Mouse (Mus musculus) small intestine, adult 2 months (tissue): ENCODE data around the gene Ppp1r13b. TPM values are rescaled to one million over a fixed set of nuclear protein-coding genes. Genes with fewer than 3 reads are reported as not detected.

Experiments used
- H3K27ac ChIP-seq: fragments of 200-500 bp; 2 replicates; pipeline ENCODE4 v1.5.1; 2012; ENCODE audit warnings: low read depth, low read length, control low read depth, inconsistent platforms; ENCODE audit not compliant: insufficient read depth
- H3K27me3 ChIP-seq: fragments of 200-500 bp; 2 replicates; pipeline ENCODE4 v1.6.1; 2012; ENCODE audit warnings: mild to moderate bottlenecking, moderate library complexity, low read length, inconsistent platforms; ENCODE audit not compliant: control insufficient read depth, insufficient read depth
- H3K36me3 ChIP-seq: fragments of 200-500 bp; 2 replicates; pipeline ENCODE4 v1.6.1; 2012; ENCODE audit warnings: mild to moderate bottlenecking, low read length, control low read depth, inconsistent platforms; ENCODE audit not compliant: control insufficient read depth, insufficient read depth
- H3K4me1 ChIP-seq: fragments of 200-500 bp; 2 replicates; pipeline ENCODE4 v1.6.1; 2012; ENCODE audit warnings: low read length, inconsistent platforms, mixed read lengths; ENCODE audit not compliant: control insufficient read depth, insufficient read depth, insufficient read length
- H3K4me3 ChIP-seq: fragments of 200-500 bp; 2 replicates; pipeline ENCODE4 v1.5.1; 2012; ENCODE audit warnings: low read depth, mild to moderate bottlenecking, control low read depth, inconsistent platforms, low read length, moderate library complexity
- CTCF ChIP-seq: fragments of 200-500 bp; IDR thresholded peaks from 2 replicates; pipeline ENCODE4 v1.5.1; 2012; ENCODE audit warnings: low read depth, mild to moderate bottlenecking, control low read depth, inconsistent platforms, low read length, moderate library complexity, mixed read lengths; ENCODE audit not compliant: insufficient replicate concordance, insufficient read length; ENCODE audit errors: extremely low read depth
- POLR2A ChIP-seq: fragments of 200-500 bp; IDR thresholded peaks from 2 replicates; pipeline ENCODE4 v1.6.1; 2012; ENCODE audit warnings: low read depth, mild to moderate bottlenecking, control low read depth, inconsistent platforms, low read length, moderate library complexity
- WGBS: fragments of 180-500 bp; shearing (Covaris S2); methylation state at CpG from one replicate; pipeline ENCODE4 v1.1.7; 2018; 5-methylcytosine and 5-hydroxymethylcytosine counted together
- polyA plus RNA-seq: library from polyadenylated mRNA; depleted of rRNA; stranded (reverse); fragments of >200 nt; gene quantifications from 2 replicates; pipeline ENCODE4 v1.2.3, GENCODE M21; 2012

Gene Ppp1r13b
- polyA plus RNA-seq, 1 experiment, result 22.8 TPM

DNA sequence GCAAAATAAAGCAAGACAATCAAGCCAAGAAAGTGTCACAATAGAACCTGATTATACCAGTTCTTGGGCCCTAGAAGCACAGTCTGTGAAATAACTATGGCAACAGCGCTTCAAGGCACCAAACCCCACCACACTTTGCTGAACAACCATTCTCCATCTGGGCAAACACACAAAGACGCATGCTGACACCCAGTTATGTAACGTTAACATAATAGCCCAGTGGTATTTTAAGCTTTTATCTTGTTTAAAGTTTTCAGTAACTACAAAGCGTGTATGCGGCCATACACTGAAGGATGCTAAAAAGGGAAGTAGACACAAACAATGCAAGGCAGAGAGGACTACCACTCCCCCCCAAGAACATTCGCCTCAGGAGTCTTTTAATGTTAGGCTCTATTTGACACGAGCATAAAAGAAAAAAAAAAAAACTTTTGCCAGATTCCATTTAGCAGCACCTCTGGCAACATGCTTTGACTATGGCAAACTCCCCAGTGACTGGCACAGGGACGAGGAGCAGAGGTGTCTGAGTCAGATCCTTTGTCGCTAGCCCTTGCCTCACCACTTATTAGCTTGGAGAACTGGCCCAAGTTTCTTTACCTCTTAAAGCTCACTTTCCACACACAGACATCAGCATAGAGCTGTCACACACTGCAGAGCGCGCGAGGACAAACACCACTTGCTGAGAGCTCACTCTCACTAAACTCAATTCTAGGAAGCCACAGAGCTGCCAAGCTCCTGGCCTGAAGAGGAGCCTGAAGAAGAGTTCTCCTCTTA lies 6.6 kb downstream of the Ppp1r13b start:
- H3K27me3 ChIP-seq, result no peaks in the 10 kb centered on the region
- H3K36me3 ChIP-seq, result no peaks in the 10 kb centered on the region
- H3K4me3 ChIP-seq, result no peak overlapping the region
- no peak overlapping the region for H3K27ac ChIP-seq
- 70% methylated on average over 12 of the region's 12 CpGs for WGBS
- TF ChIP-seq CTCF (no peak), POLR2A (no peak)
- H3K4me1 ChIP-seq, result peaks cover 17% of the 10 kb centered on the region; the same call in 1 of the 2 replicates

DNA sequence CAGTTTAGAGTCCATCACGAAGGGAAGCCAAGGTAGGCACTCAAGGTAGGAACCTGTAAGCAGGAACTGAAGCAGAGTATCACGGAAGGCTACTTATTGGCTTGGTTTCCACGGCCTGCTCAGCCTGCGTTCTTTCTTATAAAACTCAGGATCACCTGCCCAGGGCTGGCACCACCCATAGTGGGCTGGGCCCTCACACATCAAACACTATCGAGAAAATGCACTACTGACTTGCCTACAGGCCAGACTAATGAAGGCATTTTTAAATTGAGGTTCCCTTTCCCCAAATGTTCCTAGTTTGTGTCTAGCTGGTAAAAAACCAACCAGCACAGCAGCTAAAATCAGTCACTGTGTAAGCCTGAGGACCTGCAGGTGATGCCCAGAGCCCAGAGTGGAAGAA lies 8.3 kb downstream of the Ppp1r13b start:
- Histone ChIP-seq H3K27me3 (no peaks in the 10 kb centered on the region), H3K27ac (peak overlapping the region; percentile 27; the same call in 1 of the 2 replicates), H3K4me3 (no peak overlapping the region), H3K36me3 (no peaks in the 10 kb centered on the region), H3K4me1 (peaks cover 17% of the 10 kb centered on the region; the same call in 1 of the 2 replicates)
- WGBS, result 15% methylated on average over 5 of the region's 5 CpGs
- TF ChIP-seq CTCF (no peak), POLR2A (no peak)

DNA sequence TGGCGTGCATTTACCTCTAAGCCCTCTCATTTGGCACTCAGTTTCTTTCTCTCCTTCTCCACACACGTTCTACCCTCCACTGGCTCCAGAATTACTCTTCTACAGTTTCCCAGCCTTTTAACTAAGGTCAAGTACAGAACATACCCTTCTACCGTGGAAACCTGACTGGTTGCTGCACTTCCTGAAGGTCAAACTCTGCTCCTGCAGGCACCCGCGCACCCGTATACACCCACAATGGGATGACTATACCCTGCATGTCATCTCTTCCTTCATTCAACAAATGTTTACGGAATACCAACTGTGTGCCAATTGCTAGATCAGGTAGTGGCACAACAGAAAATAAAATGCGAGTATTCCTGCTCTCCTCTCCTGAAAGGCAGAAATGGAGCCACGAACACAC lies 9.2 kb downstream of the Ppp1r13b start:
- H3K27ac ChIP-seq, result no peak overlapping the region
- no peaks in the 10 kb centered on the region for H3K36me3 ChIP-seq
- peaks cover 20% of the 10 kb centered on the region; the same call in 1 of the 2 replicates for H3K4me1 ChIP-seq
- H3K4me3 ChIP-seq, result no peak overlapping the region
- 54% methylated on average over 9 of the region's 9 CpGs for WGBS
- TF ChIP-seq POLR2A (no peak), CTCF (no peak)
- no peaks in the 10 kb centered on the region for H3K27me3 ChIP-seq

DNA sequence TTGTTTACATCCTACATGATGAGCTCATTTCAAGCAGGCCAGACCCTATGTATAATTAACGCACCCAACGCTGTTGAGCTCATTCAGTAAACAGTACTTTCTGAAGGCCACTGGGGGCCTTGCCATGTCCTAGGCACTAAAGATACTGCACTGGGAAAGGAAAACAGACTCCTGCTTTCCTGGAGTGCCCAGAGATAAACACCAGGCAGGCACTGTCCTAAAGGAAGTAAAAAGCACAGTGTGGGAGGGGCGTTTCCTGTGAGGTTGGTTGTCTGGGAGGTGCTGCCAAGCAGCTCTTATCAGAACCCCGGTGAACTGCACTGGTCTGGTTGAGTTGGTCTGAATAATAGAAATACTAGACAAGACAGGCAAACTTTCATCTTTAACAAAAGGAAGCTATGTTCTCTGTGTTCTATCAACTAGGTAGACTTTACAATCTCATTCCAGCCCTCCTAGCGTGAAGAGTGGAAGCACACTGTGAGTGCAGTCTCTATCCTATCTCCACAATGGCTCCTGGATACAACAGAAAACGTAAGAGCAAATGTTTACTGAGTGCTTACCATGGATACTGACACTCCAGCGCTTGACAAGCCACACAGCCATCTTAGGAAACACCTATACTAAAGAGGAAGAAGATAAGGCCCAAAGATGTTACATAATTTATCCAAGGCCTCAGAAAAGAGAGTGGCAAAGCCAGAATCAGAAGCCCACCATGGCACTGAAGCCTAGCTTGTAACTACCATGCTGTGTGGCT lies 10.8 kb downstream of the Ppp1r13b start:
- WGBS, result 11% methylated on average over 7 of the region's 7 CpGs
- peak overlapping the region; percentile 53 for H3K27ac ChIP-seq
- no peaks in the 10 kb centered on the region for H3K36me3 ChIP-seq

DNA sequence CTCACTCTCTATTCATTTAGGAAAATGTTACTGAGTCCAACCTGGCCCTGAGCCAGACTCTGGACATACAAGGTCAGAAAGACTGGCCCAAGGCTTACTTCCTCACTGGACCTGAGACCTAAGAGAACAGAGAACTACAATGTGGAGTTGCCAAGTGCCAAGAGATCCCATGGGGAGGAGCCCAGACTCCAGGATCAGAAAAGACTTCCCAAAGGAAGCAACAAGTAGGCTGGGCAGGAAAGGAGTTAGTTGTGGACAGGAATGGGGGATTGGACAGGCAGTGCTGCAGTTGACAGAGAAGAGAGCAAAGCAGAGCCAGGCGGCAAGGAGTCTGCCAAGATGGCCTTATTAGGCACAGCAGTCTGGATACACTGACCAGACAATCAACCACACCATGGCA lies 13.8 kb downstream of the Ppp1r13b start:
- no peaks in the 10 kb centered on the region for H3K27me3 ChIP-seq
- H3K4me3 ChIP-seq, result no peak overlapping the region
- H3K36me3 ChIP-seq, result no peaks in the 10 kb centered on the region
- TF ChIP-seq CTCF (no peak), POLR2A (no peak)
- peaks cover 25% of the 10 kb centered on the region; the same call in 1 of the 2 replicates for H3K4me1 ChIP-seq
- WGBS, result 65% methylated on average over 1 of the region's 1 CpGs
- H3K27ac ChIP-seq, result no peak overlapping the region

More for the DNA sequence above, 10.8 kb downstream of the Ppp1r13b start:
- peaks cover 28% of the 10 kb centered on the region; the same call in 1 of the 2 replicates for H3K4me1 ChIP-seq
- H3K27me3 ChIP-seq, result no peaks in the 10 kb centered on the region
- TF ChIP-seq POLR2A (no peak), CTCF (no peak)
- H3K4me3 ChIP-seq, result no peak overlapping the region

DNA sequence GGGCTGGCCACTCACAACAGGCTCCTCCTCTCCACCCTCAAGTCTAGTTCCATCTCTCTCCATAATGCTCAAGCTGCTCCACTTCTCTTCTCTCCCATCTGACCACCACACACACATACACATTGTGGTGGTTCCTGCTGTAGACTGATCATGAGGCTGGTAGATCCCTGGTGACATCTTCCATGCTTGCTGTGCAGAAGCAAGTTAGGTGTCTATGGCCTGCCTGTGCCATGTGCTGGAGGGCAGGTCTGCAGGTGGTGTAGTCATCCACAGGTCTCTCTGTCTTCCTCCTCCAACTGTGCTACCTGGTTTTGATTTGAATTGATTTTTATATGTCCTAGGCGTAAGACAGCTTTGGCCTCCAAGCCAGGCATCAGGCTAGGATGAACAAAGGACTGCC lies 14.9 kb downstream of the Ppp1r13b start:
- WGBS, result 95% methylated on average over 1 of the region's 1 CpGs
- Histone ChIP-seq H3K27me3 (no peaks in the 10 kb centered on the region), H3K36me3 (no peaks in the 10 kb centered on the region), H3K27ac (no peak overlapping the region), H3K4me3 (no peak overlapping the region), H3K4me1 (peaks cover 19% of the 10 kb centered on the region; the same call in 1 of the 2 replicates)
- TF ChIP-seq POLR2A (no peak), CTCF (no peak)

DNA sequence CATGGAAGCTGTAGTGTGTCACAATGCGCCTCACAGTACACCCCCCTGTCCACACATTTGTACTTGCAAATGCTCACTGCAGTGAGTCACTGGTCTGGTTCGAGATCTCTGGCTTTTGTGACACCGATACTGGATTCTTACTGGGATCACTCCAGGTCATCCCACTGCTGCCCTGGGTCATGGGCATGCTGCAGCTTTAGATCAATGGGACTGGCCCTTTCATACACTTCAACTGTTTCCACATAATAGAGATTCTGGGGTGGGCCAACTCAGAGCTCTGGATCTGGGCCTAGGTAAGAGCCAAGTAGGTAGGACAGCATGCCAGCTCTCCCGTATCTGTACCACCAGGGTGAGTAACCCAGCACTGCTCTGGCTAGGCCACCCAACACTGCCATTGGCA lies 16.1 kb downstream of the Ppp1r13b start:
- TF ChIP-seq CTCF, result no peak
- no peak for TF ChIP-seq POLR2A
- H3K36me3 ChIP-seq, result no peaks in the 10 kb centered on the region
- H3K27me3 ChIP-seq, result no peaks in the 10 kb centered on the region
- no peak overlapping the region for H3K27ac ChIP-seq
- no peak overlapping the region for H3K4me3 ChIP-seq
- peaks cover 15% of the 10 kb centered on the region; the same call in 1 of the 2 replicates for H3K4me1 ChIP-seq
- 89% methylated on average over 4 of the region's 4 CpGs for WGBS
